Mouse (Mus musculus) stomach, postnatal 0 days (tissue): ENCODE measurements around the gene Chd1. TPM values are rescaled to one million over a fixed set of nuclear protein-coding genes. Genes with fewer than 3 reads are reported as not detected.
"Not testable (repeated sequence)": the region's sequence is repeated elsewhere in the genome, so short reads cannot be mapped to it uniquely, and the experiment has no call there.

Source experiments
- ATAC-seq: fragments of 200-750 bp; cut with Nextera tagmentation; 2 replicates; pipeline ENCODE4 v1.8.0; 2017; ENCODE audit not compliant: low FRiP score, low TSS enrichment
- DNase-seq: peaks from one replicate; pipeline ENCODE4 v3.0.0-alpha.2; 2016; ENCODE audit warnings: low spot score
- H3K27ac ChIP-seq: fragments of 300-500 bp; sonication (generic); replicated peaks from 2 replicates; pipeline ENCODE4 v1.5.1; 2014; ENCODE audit warnings: mild to moderate bottlenecking, control low read depth
- H3K27me3 ChIP-seq: fragments of 300-500 bp; sonication (generic); 2 replicates; pipeline ENCODE4 v1.6.1; 2014; ENCODE audit warnings: low read length; ENCODE audit not compliant: control insufficient read depth, insufficient read depth
- H3K36me3 ChIP-seq: fragments of 300-500 bp; sonication (generic); 2 replicates; pipeline ENCODE4 v1.6.1; 2014; ENCODE audit warnings: low read length, mixed read lengths; ENCODE audit not compliant: control insufficient read depth, insufficient read depth
- H3K4me1 ChIP-seq: fragments of 300-500 bp; sonication (generic); replicated peaks from 2 replicates; pipeline ENCODE4 v1.6.1; 2014; ENCODE audit warnings: antibody characterized with exemption; ENCODE audit not compliant: control insufficient read depth, insufficient read depth
- H3K4me2 ChIP-seq: fragments of 300-500 bp; sonication (generic); replicated peaks from 2 replicates; pipeline ENCODE4 v1.6.1; 2014; ENCODE audit warnings: low read depth, mild to moderate bottlenecking, control low read depth, moderate library complexity
- H3K4me3 ChIP-seq: fragments of 300-500 bp; sonication (generic); 2 replicates; pipeline ENCODE4 v1.5.1; 2014; ENCODE audit warnings: low read depth, low read length, control low read depth
- H3K9ac ChIP-seq: fragments of 300-500 bp; sonication (generic); 2 replicates; pipeline ENCODE4 v1.6.1; 2014; ENCODE audit warnings: mild to moderate bottlenecking, low read length, control low read depth, mixed read lengths
- H3K9me3 ChIP-seq: fragments of 300-500 bp; sonication (generic); 2 replicates; pipeline ENCODE4 v1.6.1; 2016; ENCODE audit warnings: low read length; ENCODE audit not compliant: control insufficient read depth
- CTCF ChIP-seq: IDR thresholded peaks from 2 replicates; pipeline ENCODE4 v1.5.1; 2016; ENCODE audit warnings: antibody characterized with exemption, low read depth, mild to moderate bottlenecking, moderate library complexity
- EP300 ChIP-seq: optimal IDR thresholded peaks from 2 replicates; pipeline ENCODE3; 2016; ENCODE audit warnings: antibody characterized with exemption
- WGBS: fragments of 180-500 bp; shearing (Covaris S2); extraction: QIAGEN DNeasy Blood & Tissue Kit; methylation state at CpG from one replicate; pipeline ENCODE4 v1.1.7; 2014; 5-methylcytosine and 5-hydroxymethylcytosine counted together
- polyA plus RNA-seq: library from polyadenylated mRNA; unstranded; fragments of >200 nt; fragmentation: Nextera tagmentation; extraction: Ambion mirVana; gene quantifications from 2 replicates; pipeline ENCODE4 v1.2.1, GENCODE M21; 2015

Gene Chd1
- polyA plus RNA-seq, 1 experiment from 2014 or later, result 13.4 TPM

DNA sequence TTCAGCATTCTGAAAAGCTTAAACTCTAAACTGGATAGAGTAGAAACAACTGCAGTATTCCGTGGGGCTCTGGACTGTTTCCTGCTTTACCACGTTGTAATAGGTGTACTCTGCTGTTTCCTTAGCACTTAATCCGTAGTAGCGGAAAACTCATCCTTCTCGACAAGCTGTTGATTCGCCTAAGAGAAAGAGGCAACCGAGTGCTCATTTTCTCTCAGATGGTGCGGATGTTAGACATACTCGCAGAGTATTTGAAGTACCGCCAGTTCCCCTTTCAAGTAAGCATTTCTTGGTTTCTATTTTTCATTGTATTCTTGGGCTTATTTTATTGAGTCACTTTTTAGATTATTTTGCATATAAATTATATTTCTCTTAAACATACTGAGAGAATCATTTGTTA lies 38.2 kb downstream of the Chd1 start:
- Histone ChIP-seq H3K27me3 (no peaks in the 10 kb centered on the region), H3K4me2 (no peak overlapping the region), H3K9ac (no peak overlapping the region), H3K4me1 (no peaks in the 10 kb centered on the region), H3K4me3 (no peak overlapping the region), H3K27ac (no peak overlapping the region), H3K36me3 (peaks cover 14% of the 10 kb centered on the region), H3K9me3 (no peaks in the 10 kb centered on the region)
- ATAC-seq, result no peak
- DNase-seq, result no peak
- TF ChIP-seq CTCF (no peak), EP300 (no peak)
- 86% methylated on average over 10 of the region's 10 CpGs for WGBS

DNA sequence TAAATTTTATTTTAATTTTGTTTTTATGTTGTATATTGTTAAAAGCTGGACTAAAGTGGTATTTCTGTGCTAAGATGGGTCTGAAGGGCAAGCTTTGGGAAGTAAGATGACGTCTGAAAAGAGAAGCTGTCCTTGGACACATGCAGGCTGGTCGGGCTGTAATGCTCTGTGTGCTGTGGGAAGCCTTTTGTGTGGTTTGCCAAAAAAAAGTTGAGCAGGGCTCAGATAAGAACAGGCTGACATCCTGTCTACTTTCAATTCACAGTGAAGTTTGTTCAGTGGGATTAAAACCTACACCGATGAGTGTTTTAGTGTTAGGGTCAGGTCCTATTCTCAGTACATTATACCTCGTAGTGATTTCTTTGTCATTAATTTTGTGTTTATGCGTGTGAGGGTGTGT lies 38.6 kb downstream of the Chd1 start:
- no peak for ATAC-seq
- no peaks in the 10 kb centered on the region for H3K4me1 ChIP-seq
- no peak overlapping the region for H3K4me2 ChIP-seq
- no peak for DNase-seq
- H3K36me3 ChIP-seq, result peaks cover 15% of the 10 kb centered on the region
- TF ChIP-seq EP300 (no peak), CTCF (no peak)
- no peak overlapping the region for H3K27ac ChIP-seq
- no peak overlapping the region for H3K4me3 ChIP-seq
- 80% methylated on average over 5 of the region's 5 CpGs for WGBS
- no peaks in the 10 kb centered on the region for H3K27me3 ChIP-seq
- H3K9me3 ChIP-seq, result no peaks in the 10 kb centered on the region
- no peak overlapping the region for H3K9ac ChIP-seq

DNA sequence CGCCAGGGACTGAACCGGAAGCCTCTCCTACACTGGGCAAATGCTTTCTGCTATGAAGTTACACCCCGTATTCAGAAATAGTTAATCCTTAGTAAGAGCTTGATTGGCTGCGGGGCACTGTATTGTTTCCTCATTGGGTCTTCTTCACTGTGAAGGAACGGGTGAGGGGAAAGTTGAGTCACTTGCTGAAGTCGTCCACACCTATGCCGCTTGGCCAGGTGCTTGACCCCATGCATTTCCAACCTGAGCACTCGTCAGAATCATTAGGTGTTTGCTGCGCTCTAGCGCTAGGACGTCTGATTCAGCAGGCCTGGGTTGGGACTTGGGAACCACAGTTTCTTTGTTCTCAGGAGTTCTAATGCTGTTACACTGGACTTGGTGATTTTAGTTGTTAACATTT lies 41.9 kb downstream of the Chd1 start:
- no peak overlapping the region for H3K9ac ChIP-seq
- ATAC-seq (peak; percentile 79), DNase-seq (peak; percentile 39)
- no peaks in the 10 kb centered on the region for H3K4me1 ChIP-seq
- no peak overlapping the region for H3K4me3 ChIP-seq
- H3K9me3 ChIP-seq, result no peaks in the 10 kb centered on the region
- peaks cover 16% of the 10 kb centered on the region for H3K36me3 ChIP-seq
- TF ChIP-seq EP300 (no peak), CTCF (no peak)
- H3K4me2 ChIP-seq, result no peak overlapping the region
- WGBS, result 77% methylated on average over 11 of the region's 11 CpGs
- H3K27ac ChIP-seq, result no peak overlapping the region
- no peaks in the 10 kb centered on the region for H3K27me3 ChIP-seq

DNA sequence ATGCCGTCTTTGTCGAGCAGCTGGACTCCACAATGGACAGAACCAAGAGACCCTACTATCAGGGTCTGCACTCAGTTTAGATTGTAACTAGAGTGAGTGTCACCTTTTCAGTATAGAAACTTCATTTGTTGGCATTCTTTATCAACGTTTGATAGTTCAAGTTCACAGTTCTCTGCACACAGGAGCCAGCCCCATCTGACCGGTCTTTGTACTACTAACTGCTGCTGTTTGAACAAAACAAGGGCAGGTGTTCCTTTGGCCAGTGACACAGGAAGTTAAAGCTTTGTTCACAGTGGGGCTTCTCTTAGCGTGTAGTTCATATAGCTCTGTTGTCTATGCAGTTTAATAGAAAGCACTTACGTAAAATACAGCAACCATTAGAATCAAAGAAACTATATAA lies 43.3 kb downstream of the Chd1 start:
- no peak overlapping the region for H3K9ac ChIP-seq
- H3K4me3 ChIP-seq, result no peak overlapping the region
- H3K4me1 ChIP-seq, result no peaks in the 10 kb centered on the region
- H3K4me2 ChIP-seq, result no peak overlapping the region
- ATAC-seq (peak; percentile 84; the same call in 1 of the 2 replicates), DNase-seq (peak; percentile 43)
- H3K36me3 ChIP-seq, result peaks cover 16% of the 10 kb centered on the region
- H3K27ac ChIP-seq, result no peak overlapping the region
- H3K27me3 ChIP-seq, result no peaks in the 10 kb centered on the region
- 72% methylated on average over 6 of the region's 6 CpGs for WGBS
- H3K9me3 ChIP-seq, result no peaks in the 10 kb centered on the region
- TF ChIP-seq CTCF (no peak), EP300 (no peak)

DNA sequence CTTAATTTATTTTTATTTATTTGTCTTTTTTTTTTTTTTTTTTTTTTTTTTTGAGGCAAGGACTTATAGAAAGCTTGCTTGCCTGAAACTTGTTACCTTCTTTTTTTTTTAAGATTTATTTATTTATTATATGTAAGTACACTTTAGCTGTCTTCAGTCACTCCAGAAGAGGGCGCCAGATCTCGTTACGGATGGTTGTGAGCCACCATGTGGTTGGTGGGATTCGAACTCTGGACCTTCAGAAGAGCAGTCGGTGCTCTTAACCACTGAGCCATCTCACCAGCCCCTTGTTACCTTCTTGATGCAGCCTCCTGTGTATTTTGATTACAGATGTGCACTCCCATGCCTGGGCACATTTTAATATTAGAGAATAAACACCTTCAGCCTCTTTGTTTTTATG lies 46.5 kb downstream of the Chd1 start:
- DNase-seq, H3K9me3 ChIP-seq, H3K27me3 ChIP-seq, H3K4me1 ChIP-seq, H3K27ac ChIP-seq, H3K4me3 ChIP-seq, H3K4me2 ChIP-seq, ATAC-seq, H3K9ac ChIP-seq: not testable (repeated sequence)
- peak; percentile 33; the same call in 1 of the 2 replicates for TF ChIP-seq CTCF
- 92% methylated on average over 5 of the region's 5 CpGs for WGBS
- peaks cover 20% of the 10 kb centered on the region for H3K36me3 ChIP-seq

DNA sequence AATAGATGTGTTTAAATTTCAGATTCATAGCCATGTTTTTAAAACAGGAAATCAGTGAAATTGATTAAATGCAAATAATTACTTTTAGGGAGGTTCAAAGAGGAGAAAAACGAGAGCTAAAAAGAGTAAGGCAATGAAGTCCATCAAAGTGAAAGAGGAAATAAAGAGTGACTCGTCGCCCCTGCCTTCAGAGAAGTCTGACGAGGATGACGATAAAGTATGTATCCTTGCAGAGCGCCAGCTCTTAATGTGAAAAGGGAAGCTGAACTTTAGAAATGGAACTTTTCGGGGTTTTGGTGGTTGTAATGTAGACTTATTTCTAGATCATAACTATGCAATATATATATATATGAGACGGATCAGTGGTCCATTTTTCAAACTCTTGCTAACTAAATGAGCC lies 56.4 kb downstream of the Chd1 start:
- Histone ChIP-seq H3K4me3 (no peak overlapping the region), H3K9me3 (no peaks in the 10 kb centered on the region), H3K36me3 (peaks cover 26% of the 10 kb centered on the region), H3K9ac (no peak overlapping the region), H3K4me2 (no peak overlapping the region), H3K27me3 (no peaks in the 10 kb centered on the region), H3K4me1 (no peaks in the 10 kb centered on the region), H3K27ac (no peak overlapping the region)
- DNase-seq, result no peak
- ATAC-seq, result no peak
- TF ChIP-seq CTCF (no peak), EP300 (no peak)
- WGBS, result 77% methylated on average over 8 of the region's 8 CpGs
